Mouse (Mus musculus) gastrocnemius, adult 8-10 months (tissue): Measurements from ENCODE around the gene Gkn3. TPM values are rescaled to one million over a fixed set of nuclear protein-coding genes. Genes with fewer than 3 reads are reported as not detected.

ENCODE experiments used
- DNase-seq, 2 experiments: peaks; one replicate each; pipeline ENCODE4 v3.0.0; 2022; ENCODE audit warnings: low spot score in 2 of 2
- total RNA-seq, 4 experiments: library from RNA; stranded (reverse); gene quantifications; 2 replicates each; pipeline ENCODE4 v1.2.4; 2022

Gkn3 gene
- total RNA-seq, 4 experiments from 2014 or later, result 1.1 to 1.4 (median 1.2) TPM; not detected in 1

DNA sequence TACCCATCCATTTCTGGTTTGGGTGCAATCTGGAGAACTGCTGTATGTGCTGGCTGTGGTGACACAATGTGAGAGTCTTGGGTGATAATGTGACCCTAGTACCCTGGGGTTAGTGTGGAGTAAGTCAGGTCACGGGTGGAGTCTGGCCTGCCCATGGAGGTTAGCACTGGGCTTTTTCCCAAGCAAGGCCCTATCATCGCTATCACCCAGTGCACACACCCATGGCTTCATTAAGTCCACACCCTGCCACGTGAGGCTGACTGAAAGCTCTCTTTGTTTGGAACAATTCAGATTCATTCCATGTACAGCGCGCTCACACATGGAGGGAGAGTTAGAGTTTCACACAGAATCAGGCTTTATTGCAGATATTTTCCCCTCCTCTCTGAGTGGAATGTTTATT, 34.3 kb downstream of the Gkn3 start:
- DNase-seq, result no peak

DNA sequence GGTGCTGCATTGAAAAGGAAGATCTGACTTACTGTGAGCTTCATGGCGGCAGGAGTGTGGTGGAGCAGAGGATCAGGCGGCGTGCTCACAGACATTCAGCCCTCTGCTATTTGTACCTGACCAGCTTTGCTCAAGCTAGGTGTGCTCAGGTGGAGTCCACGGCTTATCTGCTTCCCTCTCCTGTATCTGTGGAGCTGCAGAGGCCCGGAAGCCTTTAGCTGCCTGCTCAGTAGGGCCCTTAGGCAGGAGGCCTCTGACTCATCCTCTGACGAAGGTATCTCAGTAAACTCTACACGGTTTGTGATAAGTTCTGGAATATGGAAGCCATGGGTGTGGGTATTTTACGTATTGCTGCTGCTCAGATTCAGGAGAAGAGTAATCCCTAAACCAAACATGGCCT, 37.9 kb downstream of the Gkn3 start, which contains the start of gene Gkn1:
Gene Gkn1 (minus strand): TSS at position 114 of the 400 bp plus-strand sequence.
- no peak for DNase-seq

DNA sequence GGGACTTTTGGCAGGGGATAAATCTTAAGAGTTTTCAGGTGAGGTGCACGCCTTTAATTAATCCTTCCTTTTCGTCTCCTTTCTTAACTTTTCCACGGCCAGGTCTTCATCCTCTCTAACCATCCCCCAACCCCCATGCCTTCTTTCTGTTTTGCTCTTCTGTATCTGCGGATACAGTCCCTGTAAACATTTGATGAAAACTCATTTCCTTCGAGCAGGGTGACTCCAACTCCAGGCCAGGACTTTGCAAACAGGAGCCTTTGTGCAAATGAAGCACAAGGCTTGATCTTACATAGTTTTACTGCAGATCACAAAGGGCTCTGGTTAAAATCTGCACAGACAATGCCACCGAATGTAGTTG, 52.8 kb downstream of the Gkn3 start:
- no peak for DNase-seq

DNA sequence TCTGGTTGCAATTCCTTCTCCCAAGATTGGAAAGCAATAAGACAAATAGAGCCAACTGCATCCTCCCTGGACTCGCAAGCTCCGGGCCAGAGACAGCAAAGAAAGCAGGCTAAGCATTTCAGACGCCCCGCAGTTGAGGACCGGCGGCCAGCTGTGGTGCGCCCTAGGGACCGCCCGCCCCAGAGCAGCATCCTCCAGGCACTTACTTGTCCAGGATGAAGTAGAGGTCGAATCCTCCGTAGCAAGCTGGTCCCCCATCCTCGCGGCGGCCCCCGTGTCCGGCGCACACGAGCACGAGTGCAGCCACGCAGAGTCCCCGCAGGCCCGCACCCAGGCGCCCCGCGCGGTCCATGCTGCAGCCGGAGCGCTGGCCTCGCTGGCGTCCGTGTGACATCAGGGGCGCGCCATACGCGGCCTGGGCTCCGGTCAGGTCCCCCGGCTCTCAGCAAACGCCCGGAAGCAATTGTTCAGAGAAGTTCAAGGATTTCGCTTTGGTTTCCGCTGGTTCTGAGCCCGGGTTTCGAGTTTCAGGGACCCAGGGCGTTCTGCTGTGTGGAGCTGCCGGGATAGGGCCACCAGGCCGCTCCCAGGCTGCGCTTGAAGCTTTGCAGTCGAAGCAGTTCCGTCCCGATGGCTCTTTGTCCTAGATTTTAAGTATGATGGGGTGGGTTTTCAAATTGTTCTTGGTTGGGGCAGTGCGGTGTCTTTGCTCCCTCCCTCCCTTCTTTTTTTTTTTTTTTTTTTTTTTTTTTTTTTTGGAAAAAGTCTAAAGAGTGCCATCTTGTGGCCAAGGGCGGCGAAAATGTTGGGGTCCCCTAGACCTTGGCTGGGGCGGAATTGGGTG, 53.4 kb downstream of the Gkn3 start, which contains the start of gene Antxr1:
Gene Antxr1 (minus strand): TSS at position 731 of the 844 bp plus-strand sequence.
- peak in 1 of 2 experiments; percentile 59 for DNase-seq

DNA sequence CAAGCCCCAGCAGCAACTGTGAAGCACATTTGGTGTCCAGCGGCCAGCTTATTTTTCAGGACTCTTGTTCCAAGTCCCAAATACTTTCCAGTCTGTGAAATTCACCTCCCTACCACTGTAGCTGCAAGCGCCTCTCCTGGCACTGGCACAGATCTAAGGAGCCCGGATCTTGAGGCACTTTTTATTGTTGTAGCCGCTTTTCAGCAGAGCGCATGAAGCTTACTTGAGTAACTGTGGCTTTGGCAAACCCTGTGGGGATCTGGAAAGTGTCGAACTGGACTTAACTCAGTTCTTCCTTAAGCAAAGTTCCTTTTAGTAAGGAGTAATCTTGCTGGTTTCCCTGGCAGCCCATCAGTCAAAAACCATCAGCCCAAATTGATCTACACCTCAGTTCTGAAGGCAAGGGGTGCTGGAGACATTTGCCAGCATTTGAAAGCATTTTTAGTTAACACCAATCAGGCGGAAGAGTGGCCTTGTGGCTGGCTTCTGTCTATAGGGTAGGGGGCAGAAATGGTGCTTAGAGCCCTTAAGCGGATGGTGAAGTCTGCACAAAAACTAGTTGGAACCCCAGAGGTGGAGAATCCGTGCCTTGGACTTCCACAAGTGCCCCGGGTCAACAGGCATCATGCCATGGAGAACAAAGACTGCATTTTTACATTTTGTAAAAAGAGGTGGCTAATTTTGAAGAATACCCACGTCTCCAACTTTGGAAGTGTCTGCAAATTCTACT, 54.2 kb downstream of the Gkn3 start:
- DNase-seq, result no peak

Other genes starting within 250 kb of the Gkn3 start
- 1 to 10 TPM; 3.6 to 7.0 (median 5.2) TPM for gene Antxr1, start 53.1 kb downstream of the Gkn3 start, total RNA-seq
- gene Gkn1, start 38.0 kb downstream of the Gkn3 start, total RNA-seq, result not detected
- not detected for gene Gkn2, start 15.6 kb downstream of the Gkn3 start, total RNA-seq
- gene Bmp10, start 40.1 kb upstream of the Gkn3 start, total RNA-seq, result not detected
- under 1 TPM; 0.77 to 0.99 (median 0.78) TPM for gene Arhgap25, start 144.3 kb upstream of the Gkn3 start, total RNA-seq
- gene Prokr1, start 201.8 kb upstream of the Gkn3 start, total RNA-seq, result 1 to 10 TPM; 1.2 to 3.2 (median 1.5) TPM